Mouse (Mus musculus): ENCODE results near the gene Tmem198b.
"Not testable (repeated sequence)": the region's sequence is repeated elsewhere in the genome, so short reads cannot be mapped to it uniquely, and the experiment has no call there.

Tmem198b gene

DNA sequence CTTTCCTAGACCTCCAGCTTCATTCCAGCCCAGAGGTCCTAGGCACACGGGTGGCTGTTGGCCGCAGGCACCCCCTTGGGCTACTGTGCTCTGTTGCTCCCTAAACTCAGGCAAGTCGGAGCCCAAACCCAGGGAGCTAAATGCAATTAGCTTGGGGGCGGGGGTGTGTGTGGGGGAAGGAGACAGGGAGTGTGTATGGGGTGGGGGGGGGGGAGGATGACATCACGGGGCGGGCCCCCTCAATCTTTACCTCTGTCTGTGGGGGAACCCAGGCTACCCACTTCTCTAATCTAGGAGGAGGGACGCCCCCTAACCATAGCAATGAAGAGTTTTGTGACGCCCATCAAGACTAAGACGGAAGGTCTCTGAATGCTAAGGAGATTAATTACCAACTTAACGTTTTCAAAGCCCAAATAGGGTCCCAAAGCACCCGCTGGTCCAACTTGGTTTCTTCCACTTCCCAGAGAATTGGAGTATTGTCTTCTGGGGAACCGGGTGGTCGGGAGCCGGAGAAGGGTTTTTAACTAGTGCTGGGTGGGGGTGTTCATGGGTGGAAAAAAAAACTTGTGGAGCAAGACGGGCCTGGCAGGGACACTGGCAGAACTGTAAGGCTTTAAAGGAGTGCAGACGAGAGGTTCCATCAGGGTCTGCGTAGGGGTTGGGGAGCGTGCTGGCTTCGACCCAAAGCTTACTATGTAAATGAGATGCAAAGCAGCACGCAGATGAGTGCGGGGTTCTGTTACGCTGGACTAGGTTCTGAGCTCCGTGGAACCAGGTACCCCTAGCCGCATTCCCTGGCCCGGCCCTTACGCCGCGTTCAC lies at the start of gene Tmem198b:
Gene Tmem198b, minus strand, starts transcription at position 100 of the 821 bp plus-strand sequence.
- peak; percentile 52 to 60 for DNase-seq

DNA sequence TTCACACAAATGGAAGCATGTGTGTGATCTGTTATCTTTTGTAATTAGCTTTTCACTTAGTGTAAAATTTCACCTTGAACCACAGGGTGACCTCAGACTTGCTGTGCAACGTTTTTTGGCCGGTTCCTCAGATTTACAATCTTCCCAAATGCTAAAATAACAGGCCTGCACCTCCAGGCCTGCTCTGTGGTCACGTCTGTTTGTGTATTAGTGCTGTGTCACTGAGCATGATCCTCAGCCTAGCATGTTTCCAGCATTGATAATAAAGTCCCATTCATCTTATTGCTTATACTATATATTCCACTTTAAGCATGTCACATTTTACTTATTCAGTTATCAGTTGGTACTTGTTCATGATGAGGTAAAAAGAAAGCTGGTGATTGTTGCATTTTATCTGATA lies 46.2 kb upstream of the Tmem198b start:
- DNase-seq, result no peak

DNA sequence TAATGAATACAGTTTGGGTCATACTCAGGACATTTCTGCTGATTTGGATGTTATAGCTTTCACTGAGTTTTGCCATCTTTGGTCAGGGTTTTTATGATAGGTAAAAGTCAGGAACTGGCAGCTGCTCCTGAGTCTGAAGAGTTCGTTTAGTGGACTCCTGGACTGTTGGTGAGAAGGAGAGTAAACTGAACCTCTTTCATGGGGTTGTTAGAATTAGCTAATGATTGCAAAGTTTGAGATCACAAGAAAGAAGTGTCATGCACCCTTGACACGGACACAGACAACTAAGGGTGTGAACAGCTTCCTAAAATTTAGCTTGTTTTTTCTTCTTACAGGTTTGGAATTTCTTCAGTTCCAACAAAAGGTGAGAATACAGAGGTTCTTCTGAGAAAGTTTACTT lies 44.3 kb upstream of the Tmem198b start:
- DNase-seq, result no peak

GRCm38 (mm10) chr10:128846664-128847063 lies 42.5 kb upstream of the Tmem198b start:
- no peak for DNase-seq

- DNase-seq, result no peak
Measured at GRCm38 (mm10) chr10:128845516-128845915, 41.3 kb upstream of the Tmem198b start.

DNA sequence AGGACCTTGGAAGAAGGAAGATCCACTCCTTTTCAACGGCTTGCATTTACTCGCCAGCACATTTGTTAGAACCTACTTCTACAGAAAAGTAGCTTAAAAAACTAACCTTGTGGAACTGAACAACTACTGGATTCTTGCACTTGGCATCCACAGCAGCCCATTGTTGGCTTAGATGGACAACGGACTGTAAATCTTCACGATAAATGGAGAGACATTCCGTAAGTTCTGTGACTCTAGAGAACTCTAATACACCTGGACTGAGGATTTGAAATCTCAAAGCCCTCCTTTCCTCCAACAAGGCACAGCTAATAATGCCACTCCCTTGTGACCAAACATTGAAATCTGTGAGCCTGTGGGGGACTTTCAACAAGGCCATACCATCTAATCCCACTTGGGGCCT lies 39.1 kb upstream of the Tmem198b start:
- no peak for DNase-seq

- no peak for DNase-seq
Measured at GRCm38 (mm10) chr10:128840612-128841011, 36.4 kb upstream of the Tmem198b start.

DNA sequence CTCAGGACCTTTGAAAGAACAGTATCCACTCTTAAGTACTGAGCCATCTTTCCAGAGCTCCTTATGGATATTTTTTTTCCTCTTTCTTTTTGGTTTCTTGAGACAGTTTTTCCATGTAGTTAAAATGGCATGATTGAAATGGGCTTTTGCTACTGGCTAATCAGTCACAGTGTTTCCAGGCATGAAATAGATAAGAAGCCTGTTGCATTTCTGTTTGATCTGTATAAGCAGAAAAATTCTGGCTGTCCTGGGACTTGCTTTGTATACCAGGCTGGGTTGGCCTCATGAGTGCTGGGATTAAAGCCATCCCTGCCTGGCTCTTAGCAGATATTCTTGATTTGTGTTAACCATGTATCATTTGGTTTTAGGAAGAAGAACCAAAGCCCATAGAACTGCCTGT lies 35.3 kb upstream of the Tmem198b start:
- no peak for DNase-seq

GRCm38 (mm10) chr10:128837400-128837799 lies 33.2 kb upstream of the Tmem198b start:
- no peak for DNase-seq

DNA sequence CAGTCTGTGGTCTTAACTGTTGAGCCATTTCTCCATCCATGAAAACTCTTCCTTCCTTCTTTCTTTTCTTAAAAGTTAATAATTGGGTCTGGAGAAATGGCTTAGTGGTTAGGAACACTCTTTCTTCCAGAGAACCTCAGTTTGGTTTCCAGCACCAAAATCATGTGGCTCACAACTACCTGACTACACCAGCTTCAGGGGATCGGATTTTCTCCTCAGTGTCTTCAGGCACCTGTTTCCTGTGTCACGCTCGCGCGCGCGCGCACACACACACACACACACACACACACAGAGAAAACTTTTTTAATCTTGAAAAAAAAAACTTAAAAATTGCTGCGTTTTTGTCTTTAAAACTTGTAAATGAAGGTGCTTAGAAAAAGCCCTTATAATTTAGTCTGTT lies 19.7 kb upstream of the Tmem198b start:
- no peak for DNase-seq

- DNase-seq, result not testable (repeated sequence)
Measured at GRCm38 (mm10) chr10:128823087-128823486, 18.9 kb upstream of the Tmem198b start.

GRCm38 (mm10) chr10:128822135-128822534 lies 18.0 kb upstream of the Tmem198b start:
- DNase-seq, result no peak

DNA sequence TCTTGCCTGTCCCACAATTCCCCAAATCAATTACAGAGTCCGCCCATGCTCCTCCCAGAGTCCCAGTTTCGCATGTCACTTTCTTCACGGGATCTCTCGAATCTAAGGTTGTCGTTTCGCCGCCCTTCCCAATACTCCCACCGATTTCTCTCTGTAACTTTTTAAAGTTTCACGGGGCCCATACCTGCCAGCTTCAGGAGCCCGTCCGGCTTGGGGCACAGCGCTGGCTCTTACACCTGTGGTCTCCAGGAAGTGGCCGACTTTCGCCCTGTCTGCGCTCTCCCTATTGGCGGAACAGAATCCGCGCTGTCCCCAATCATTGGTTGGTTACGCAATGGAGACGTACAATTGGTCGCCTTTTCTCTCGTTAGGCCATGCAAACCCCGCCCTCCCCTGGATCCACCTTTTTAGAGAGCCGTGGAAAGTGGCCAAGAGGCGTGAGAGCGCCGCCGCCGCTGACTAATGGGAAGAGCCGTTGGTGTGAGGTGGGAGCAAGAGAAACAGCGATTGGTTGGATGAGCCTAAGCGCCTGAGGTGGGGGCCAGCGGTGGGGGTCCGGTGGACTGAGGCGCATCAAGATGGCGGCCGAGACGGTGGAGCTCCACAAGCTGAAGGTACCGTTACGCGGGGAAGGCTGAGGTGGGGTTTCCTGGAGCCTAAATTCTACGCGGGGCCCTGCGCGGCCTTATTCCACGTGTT lies 17.3 kb upstream of the Tmem198b start, which contains the start of gene Ormdl2:
Gene Ormdl2, minus strand, starts transcription at position 288 of the 699 bp plus-strand sequence.
- DNase-seq, result peak; percentile 94 to 95

GRCm38 (mm10) chr10:128820217-128820616 lies 16.0 kb upstream of the Tmem198b start:
- no peak for DNase-seq

DNA sequence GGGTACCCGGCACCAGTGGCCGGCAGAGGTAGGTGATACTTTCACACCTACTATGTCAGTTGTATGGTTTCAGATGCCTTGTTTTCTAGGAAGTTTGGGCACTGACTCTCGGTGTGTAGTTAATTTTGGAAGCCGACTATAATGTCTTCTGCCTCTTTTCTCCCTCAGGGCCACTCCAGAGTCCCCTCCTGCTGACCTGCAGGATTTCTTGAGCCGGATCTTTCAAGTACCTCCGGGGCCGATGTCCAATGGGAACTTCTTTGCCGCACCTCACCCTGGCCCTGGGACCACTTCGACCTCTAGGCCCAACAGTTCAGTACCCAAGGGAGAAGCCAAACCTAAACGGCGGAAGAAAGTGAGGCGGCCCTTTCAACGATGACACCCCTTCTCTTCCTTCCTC lies 12.9 kb upstream of the Tmem198b start, which contains the start of gene Sarnp:
Gene Sarnp, plus strand, starts transcription at position 301 of the 400 bp plus-strand sequence.
- no peak for DNase-seq

- no peak for DNase-seq
Measured at GRCm38 (mm10) chr10:128807018-128807417, 2.8 kb upstream of the Tmem198b start.

- no peak for DNase-seq
Measured at GRCm38 (mm10) chr10:128806086-128806485, 1.9 kb upstream of the Tmem198b start.

GRCm38 (mm10) chr10:128805092-128806000 lies 1.2 kb upstream of the Tmem198b start:
- peak; percentile 91 to 93 for DNase-seq

- peak in 1 of 2 experiments; percentile 13 for DNase-seq
Measured at GRCm38 (mm10) chr10:128803771-128804270, 349 bp downstream of the Tmem198b start, which contains the start of gene Dnajc14. Gene Dnajc14 (plus strand): TSS chr10:128804062.

DNA sequence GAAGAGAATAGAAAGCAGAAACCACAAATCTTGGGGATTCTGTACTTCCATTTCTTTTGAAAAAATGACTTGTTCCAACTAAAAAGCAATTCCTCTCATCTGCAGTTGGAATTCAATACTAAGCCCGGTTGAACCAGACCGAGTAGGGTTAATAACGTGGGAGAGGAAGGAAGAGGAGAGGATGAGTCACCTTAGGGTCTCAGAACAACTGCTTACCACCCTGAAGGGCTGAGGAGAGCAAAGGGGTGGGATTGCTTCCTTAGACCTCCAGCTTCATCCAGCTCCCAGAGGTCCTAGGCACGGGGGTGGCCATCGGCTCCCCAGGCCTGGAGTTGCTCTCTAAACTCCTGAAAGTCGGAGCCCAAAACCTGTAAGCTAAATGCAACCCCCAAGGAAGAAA lies 809 bp downstream of the Tmem198b start:
- DNase-seq, result no peak

DNA sequence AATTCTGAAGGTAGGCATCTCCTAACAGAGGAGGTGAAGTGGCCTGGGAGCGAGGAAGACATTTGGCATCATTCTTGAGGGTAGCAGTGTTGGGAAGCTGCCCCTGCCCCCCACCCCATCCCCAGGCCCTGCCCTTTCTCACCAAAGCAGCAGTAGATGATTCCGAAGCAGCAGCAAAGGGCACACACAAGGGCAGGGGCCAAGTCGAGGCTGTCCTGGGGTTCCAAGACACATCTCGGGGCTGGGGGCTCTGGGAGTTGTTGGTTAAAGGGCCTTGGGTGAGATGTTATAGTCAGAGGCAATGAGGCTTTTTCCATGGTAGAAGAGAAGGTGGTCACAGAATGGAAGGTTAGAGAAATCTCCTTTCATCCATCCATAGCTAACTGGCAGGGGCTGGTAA lies 1.2 kb downstream of the Tmem198b start:
- DNase-seq, result no peak

GRCm38 (mm10) chr10:128801981-128802495 lies 2.1 kb downstream of the Tmem198b start:
- DNase-seq, result no peak
